Mouse (Mus musculus) spleen, postnatal 14 days (tissue): Measurements from ENCODE around the gene Smurf2.
A peak's percentile ranks its signal among the peaks of the same experiment; 100 is the strongest.
"Not testable (repeated sequence)": the region's sequence is repeated elsewhere in the genome, so short reads cannot be mapped to it uniquely, and the experiment has no call there.

Source experiments
- DNase-seq, 2 experiments: peaks; one replicate each; pipeline ENCODE4 v3.0.0; 2021 to 2022; ENCODE audit warnings: low spot score in 2 of 2

Gene Smurf2

DNA sequence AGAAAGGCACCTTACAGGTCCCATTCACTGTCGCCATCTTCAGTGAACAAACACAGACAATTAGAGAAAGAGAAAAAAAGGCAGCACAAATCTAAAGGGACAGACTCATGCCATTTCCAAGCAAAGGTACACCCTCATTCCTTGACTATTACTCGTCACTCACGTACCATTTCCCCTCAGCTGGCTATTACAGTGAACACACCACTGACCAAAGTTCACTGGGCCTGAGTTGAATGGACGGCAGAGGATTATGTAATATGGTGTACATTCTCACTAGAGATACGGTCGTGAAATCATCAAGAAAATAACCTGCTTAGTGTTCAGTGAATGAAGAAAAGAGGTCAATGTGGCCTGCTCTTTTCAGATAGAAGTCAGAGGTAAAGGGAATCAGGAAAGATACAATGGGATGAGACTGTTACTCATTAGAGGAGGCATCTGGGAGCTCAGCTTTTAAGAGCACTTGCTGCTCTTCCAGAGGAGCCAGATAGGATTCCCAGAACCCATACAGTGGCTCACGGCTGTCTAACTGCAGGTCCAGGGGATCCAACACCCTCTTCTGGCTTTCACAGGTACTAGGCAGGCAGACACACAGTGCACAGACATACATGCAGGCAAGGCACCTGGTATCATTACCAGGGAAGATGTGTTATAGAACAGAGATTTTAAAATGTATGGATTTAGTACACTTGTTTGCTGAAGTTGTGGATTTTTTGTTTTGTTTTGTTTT lies 107.9 kb downstream of the Smurf2 start:
- no peak for DNase-seq

DNA sequence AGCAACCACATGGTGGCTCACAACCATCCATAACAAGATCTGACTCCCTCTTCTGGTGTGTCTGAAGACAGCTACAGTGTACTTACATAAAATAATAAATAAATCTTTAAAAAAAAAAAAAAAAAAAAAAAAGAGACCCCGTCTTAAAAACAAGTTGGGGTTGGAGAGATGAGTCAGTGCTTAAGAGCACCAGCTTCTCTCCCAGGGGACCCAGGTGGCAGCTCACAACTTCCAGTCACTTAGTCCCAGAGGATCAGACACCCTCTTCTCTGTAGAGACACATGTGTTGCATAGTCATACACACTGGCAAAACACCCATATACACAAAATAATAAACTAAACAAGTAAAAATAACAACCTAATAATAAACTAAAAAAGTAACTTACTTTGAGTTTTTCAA lies 113.1 kb downstream of the Smurf2 start:
- not testable (repeated sequence) for DNase-seq

DNA sequence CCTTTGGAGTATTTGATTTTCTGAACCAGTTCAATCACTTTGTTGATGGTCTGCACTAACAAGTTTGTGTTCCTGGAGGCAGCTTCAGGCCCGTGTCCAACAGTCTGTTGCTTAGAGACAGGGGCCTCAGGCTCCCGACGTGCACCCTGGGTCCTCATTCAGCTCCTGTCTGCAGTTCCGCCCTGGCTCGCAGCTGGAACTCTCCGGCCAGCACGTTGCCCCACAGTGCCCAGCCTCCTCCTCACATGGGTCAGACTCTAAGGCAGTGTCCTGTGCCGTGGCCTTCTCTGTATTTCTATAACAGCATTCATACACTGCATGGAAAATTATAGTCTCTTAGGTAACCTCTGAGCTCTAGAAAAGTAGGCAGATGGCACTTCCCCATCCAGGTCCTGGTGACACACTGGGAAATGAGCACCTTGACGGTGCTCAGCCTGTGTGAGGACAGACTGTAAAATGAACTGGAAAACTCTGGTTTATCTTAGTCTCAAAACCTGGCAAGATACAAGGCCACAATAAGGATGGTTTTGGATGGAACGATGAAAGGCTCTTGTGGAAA lies 118.4 kb downstream of the Smurf2 start:
- no peak for DNase-seq

DNA sequence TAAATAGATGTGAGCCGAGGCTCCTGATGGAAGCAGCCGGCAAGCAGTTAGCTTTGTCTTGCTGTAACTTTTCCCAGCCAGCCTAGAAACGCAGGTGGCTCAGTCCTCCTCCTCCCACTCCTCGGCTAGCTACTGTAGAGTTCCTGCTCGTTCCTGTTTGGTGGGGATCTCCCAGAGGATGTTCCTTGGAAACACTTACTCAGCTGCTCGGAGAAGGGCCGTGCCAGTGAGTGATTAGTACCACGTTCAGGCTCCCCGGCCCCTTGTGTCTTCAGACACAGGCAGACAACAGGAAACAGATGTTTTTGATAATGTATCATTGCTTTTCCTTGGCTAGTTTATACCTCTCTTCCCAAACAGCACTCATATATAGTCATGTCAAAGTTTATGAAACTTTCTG lies 124.8 kb downstream of the Smurf2 start:
- DNase-seq: no peak

DNA sequence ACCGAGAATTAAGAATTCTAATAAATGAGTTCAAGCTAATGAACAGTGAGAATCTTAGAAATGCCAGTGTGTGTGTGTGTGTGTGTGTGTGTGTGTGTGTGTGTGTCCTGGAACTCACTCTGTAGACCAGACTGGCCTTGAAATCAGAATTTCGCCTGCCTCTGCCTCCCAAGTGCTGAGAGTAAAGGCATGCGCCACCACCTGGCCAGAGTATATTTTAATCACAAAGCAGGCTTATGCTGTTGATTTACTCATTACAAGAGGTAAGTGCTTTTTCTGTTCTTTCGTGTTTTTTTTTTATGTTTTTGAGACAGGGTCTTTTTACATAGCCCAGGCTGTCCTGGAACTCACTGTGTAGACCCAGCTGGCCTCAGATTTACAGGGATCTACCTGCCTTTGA lies 126.7 kb downstream of the Smurf2 start:
- no peak for DNase-seq

DNA sequence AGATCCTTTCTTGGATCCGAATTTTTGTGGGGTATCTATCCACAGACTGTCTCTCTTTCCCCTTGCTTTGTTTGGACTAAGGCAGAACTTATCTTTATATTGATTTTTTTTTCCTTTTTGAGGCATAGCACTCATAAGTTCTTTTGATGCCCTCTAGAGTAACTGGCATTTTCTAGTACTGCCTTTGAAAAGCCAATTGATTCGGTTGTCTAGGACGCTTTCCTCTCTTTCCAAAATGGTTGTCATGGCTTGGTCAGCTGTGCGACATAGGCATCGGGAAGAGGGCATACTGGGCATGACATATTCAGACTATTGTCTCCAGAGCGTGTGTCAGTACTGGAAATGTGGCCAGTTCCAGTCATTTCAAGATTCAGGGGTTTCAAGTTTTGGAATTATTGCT lies 130.9 kb downstream of the Smurf2 start:
- DNase-seq: no peak

DNA sequence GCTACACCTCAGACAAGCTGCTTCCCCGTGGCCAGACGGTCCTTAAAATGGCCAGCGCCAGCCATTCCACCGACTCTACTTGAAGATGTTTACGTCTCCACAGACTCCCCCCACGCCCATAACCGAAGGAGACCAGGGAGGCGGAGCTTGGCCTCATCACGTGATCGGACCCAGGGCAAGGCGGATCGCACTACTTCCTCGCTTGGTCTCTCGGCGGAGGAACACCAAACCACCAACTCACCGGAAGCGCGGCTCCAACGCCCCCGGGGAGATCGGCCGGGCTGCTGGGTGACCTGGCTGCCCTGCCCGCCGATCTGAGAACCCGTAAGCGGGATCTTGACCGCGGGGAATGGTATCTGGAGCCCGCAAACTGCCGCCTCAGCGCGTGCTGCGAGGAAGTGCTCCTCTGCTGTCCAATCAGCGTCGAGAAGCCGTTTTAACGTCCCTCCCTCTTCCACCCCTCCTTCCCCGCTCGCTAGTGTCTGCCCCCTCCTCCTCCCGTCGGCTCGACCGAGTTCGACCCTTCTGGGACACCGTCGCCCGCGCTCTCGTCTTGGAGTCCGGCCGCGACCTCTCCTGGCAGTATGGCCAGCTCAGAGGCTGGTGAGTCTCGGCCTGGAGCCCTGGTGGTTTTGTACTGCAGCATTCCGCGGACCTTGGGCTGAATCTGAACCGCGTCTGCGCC lies 131.6 kb downstream of the Smurf2 start, which contains the start of the genes Ddx5 and Cep95:
Ddx5 (minus strand) TSS at position 411 of the 685 bp plus-strand sequence.
Cep95 (plus strand) TSS at position 478 of the 685 bp plus-strand sequence.
- DNase-seq: peak; percentile 95 to 96

DNA sequence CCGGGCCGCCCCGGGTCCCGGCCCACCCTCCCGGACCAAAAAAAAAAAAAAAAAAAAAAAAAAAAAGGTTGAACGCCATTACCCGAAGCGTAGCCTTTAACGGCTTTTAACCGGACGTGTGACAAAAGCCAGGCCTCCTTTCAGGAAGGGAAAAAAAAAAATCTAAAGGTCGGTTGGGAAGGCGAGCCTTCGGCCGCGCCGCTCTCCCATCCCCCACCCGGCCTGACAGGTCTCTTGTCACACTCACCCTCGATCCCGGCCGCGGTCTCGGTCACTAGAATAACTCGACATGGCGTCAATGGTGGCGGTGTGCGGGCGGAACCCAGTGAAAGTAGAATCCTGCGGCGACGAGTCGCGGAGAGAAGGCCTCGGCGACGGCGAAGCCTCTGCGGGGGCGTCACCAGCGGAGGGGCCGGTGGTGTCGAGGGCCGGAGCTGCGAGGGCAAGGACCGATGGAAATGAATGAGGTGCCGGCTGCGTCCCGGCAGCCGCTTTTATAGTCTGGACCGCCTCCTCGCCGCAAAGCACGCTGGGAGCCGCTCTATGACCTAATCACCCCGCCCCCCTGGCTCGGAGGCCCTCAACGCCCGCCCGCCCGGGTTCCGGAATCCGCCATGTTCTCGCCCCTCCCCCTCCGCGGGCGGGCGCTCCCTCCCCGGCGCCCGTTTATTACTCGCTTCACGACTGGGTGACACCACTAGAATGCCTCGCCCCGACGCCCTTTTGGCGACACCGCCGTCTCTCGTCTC lies 132.3 kb downstream of the Smurf2 start:
- DNase-seq: peak; percentile 99 to 100

DNA sequence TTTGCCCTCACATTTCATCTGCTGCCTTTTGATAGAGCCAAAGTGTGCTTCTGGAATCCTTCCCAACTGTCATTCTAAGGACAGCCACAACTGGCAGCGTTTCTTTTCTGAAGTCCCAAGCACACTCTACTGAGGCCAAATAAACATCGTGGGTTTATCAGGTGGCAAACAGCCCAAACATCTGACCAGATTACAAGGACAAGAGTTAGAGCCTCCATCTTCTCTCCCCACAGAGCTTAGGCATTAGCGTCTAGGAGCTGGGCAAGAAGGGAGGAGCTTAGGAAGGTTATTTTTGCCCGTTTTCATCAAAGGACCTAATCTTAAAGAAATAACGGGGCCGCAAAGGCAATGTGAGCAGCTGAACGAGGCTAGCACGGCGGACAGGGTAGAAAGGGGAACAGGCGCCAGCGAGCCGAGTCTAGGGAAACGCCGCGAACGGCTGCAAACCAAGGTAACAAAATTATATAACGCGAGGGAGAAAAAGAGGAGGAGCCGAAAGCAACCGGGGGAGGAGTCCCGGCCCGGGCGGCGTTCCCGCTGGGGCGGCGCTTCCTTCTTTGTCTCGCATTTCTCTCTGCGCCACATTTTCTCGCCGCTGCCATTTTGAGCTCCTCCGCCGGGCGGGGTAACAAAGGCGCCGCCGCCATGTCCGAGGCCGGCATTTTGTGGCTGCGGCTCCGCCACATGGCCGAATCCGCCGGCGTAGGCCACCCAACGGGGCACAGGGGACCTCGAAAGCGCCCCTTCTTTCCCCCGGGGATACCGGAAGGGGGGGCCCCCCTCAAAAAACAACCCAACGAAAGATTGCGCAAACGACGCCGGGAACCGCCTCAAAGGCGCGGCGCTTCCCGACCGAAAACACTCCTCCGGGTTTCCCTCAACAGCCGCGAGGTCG lies 133.1 kb downstream of the Smurf2 start:
- DNase-seq: peak; percentile 85 to 87

DNA sequence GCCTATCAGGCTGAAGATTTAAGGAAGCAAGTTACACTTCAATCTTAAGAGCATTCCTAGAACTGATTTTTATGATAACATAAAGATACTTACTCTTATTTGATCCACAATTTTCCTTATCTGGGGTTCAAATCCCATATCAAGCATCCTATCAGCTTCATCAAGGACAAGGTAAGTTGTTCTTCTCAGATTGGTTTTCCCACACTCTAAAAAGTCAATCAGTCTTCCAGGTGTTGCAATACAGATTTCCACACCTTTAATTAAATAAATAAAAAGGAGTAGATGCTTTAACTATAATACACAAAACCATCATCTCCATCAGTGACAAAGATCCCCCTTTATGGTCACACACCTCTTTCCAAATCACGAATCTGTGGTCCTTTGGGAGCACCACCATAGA lies 135.5 kb downstream of the Smurf2 start:
- no peak for DNase-seq

DNA sequence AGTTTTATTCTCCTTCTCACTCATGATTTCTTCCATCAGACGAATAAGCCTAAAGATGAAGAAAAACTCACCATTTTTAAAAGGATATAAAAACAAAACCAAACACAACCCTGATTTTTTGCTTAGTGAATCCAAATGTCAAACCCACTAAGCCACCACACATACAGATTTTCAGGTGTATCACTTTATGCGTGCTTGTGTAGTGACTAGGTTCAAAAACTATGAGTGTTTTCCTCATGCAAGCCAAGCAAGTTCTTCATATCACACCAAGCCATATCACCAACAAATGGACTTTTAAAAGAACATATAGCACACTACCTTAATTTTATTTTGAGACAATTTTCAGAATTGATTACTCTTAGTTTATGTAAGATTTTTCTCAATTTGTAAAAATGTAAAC lies 136.0 kb downstream of the Smurf2 start:
- DNase-seq: no peak

DNA sequence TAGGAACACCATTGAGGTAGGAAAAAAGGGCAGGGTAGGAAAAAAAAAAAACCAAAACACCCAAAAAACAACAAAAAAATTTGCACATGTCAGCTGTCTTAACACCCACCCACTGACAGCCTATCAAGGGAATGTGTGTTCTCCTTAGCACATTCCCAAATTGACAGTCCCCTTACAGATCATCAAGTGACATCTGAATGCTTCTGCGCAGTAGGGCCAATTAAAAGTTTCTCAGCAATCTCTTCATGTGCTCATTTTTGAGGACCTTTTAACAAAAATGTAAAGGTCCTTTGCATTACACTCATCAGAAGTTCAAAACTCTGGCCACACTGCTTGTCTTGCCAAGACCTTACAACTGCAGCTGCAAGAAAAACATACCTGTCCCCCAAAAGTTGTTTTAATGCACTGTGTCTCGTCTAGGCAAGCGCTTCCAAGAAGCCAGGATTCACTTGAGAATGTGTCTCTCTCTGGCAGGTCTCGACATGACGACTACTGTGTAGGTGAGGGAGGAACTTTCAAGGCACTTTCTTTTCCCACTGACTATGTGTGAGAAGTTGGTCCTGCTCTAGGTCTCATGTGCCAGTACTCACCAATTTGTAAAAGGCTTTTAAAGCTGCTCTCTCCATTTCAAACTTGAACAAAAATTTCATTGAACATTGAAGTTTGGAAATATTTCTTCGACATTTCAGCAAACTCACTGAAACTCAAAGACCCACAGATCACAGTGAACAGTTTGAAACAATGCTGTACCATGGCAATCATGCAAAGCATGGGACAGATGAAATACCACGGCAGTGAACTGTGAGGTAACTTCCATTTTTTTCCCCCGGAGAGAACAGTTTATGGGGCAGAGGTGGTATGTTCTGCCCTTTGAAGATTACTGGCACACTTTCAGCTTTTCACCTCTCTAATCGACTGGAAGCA lies 137.4 kb downstream of the Smurf2 start:
- DNase-seq: no peak

DNA sequence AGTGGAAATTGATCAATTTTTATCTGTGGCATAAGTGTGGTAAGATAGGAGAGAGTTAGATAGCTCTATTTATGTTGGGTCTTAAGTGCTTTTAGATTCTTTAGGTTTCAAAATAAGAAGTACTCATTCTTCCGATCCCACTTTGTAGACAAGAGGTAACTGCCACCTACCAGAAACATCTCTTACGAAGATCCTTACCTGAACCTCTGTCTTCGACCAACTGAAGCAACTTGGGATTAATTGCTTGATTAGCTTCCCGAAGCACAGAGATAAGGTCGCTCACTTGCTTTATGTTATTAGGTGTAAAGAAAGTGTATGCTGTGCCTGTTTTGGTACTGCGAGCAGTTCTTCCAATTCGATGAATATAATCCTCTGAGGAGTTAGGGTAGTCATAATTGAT lies 138.2 kb downstream of the Smurf2 start:
- DNase-seq: not testable (repeated sequence)

DNA sequence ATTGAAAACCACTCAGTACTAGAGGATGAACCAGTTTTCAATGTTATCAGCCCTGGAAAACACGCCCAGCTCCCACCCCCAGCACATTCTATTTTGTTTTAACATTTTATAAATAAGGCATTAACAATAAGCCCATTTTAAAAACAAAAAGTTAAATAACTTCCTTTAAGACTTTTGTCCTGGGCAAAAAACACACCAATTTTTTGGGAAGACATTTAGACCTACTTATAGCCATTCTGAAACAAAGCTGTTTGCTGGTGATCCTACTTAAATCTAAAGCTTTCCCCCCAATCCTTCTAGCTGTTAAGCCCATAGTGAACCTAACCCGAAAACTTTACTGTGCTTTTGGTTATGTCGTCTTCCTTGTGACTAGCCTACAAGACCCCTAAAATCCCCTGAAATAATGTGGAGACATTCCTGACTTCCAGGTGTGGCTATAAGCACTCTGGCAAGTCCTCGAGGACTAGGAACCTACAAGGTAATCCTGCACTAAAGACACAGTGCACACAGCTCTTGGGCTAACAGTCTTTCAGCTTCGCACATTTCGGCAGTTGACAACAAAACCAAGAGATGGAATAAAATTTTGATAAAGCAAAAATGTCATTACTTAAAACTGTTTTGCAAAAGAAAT lies 139.8 kb downstream of the Smurf2 start:
- no peak for DNase-seq

DNA sequence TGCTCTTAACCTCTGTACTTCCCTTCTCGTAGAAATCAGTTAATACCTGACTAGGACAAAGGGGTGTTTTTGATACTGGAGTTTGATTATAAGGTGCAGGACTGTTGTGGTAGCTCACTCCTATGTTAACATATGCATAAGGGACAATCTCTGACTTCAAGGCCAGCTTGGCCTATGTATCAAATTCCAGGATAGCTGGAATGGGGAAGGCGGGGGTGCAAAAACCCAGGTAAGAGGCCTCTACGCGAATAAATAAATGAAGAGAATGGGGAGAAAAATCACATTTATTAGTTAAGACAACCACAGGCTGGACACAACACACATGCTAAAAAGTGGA lies 140.5 kb downstream of the Smurf2 start:
- DNase-seq: no peak

DNA sequence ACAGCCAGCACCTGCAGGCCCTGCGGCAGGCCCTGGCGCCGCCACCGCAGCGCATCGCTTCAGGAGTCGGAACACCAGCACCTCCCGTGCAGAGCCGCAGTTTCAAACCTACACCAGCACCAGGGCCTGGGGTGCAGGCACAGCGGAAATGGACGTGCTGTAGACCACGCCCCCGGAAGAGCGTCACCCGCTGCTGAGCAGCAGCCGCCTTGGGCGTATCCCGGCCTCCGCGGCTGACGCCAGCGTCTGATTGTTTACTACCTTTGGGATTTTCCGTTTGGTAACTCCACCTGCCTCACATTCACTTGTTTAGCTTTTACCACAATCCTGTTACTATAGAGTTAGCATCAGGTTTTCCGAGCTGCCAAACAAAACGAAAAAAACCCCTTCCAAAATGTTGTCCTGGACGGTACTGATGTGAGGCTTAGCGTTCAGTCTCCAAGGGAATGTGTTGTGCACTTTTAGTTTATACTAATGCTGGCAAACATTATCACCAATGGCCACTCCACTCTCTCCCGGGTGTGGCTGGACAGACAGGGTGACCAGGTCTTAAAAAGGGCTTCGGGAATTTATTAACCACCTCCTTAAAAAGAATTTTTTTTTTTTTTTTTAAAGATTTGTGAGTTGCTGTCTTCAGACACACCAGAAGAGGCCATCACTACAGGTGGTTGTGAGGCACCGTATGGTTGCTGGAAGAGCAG lies 141.0 kb downstream of the Smurf2 start, which contains the start of gene Polg2:
Polg2 (minus strand) TSS at position 150 of the 701 bp plus-strand sequence.
- DNase-seq: peak; percentile 79 to 87

DNA sequence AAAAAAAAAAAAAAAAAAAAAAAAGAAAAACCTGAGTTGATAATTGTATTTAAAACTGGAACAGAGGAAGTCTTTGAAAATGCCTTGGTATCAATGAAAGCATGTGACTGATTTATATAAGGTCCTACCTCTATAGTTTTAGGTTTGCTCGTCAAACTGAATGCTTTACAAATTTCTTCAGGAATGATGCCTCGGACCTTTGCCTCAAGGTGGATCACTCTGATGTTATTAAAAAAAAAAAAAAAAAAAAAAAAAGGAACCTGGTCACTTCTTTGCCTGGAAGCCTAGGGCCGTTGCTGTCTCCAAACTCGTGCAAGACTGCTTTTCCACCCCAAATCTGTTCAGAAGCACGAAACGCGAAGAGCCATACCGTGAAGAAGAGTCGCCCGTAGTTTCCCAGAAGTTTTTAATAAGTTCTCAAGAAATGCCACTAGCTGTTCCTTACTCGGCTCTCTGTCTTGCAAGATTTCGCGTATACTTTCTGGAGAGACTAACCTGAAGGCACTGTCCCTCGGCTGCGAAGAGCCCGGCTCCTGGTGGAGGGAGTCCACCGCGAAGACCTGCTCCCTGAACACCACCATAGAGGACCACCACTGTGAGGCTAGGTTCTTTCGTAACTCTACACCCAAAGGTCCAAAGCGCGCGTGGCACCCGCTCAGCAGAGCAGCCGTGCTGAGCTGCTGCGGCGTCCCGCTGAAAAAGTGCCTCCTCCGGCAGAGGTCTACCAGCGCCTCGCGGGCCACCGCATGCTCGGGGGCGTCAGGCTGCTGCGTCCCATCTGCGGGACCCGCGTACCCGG lies 141.7 kb downstream of the Smurf2 start:
- no peak for DNase-seq

DNA sequence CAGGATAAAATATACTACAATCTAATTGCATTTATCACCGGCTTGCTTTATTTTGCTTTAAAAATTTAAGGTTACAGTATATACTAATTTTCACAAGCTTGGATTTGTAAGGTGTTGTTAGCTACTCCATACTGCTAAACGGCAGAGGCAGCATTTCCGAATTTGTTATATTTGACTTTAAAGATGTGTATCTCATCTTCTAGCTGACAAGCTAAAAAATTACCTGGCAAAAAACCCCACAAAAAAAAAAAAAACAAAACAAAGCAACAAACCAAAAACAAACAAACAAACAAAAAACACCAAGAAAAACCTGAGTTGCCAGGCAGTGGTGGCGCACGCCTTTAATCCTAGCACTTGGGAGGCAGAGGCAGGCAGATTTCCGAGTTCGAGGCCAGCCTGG lies 142.4 kb downstream of the Smurf2 start:
- no peak for DNase-seq
